Mouse (Mus musculus): ENCODE results near the gene Col4a4. TPM values are rescaled to one million over a fixed set of nuclear protein-coding genes. Genes with fewer than 3 reads are reported as not detected.

The Col4a4 gene
- total and polyA plus RNA-seq, 2 experiments from 2014 or later: 0.22 to 0.29 TPM

GRCm38 (mm10) chr1:82432919-82433648, 153.6 kb downstream of the Col4a4 start:
- no peaks in the 10 kb centered on the region for H3K9me3 ChIP-seq (ENCODE audit: low read length)
- no peak overlapping the region for H3K4me3 ChIP-seq (ENCODE audit: low read depth, low read length)
- TF ChIP-seq CTCF (IDR thresholded peaks at IDR 0.05; ENCODE audit: low read depth): peak; percentile 98
- peak; percentile 94 for ATAC-seq
- WGBS: 55% methylated on average over 15 of the region's 15 CpGs
- H3K36me3 ChIP-seq (ENCODE audit: insufficient read depth): no peaks in the 10 kb centered on the region
- no peaks in the 10 kb centered on the region; the same call in 1 of the 2 replicates for H3K4me1 ChIP-seq (ENCODE audit: insufficient read depth)
- H3K27me3 ChIP-seq (ENCODE audit: insufficient read depth, low read length): no peaks in the 10 kb centered on the region
- no peak overlapping the region for H3K27ac ChIP-seq (ENCODE audit: low read depth, low read length)
- no peak overlapping the region for H3K4me2 ChIP-seq (ENCODE audit: low read depth)
- no peak overlapping the region for H3K9ac ChIP-seq
- DNase-seq: peak; percentile 88

- H3K4me2 ChIP-seq (ENCODE audit: low read depth): no peak overlapping the region
- TF ChIP-seq CTCF (IDR thresholded peaks at IDR 0.05; ENCODE audit: low read depth): no peak
- ATAC-seq (no peak), DNase-seq (no peak)
- H3K27me3 ChIP-seq (ENCODE audit: insufficient read depth, low read length): no peaks in the 10 kb centered on the region
- no peak overlapping the region for H3K27ac ChIP-seq (ENCODE audit: low read depth, low read length)
- no peaks in the 10 kb centered on the region for H3K36me3 ChIP-seq (ENCODE audit: insufficient read depth)
- no peaks in the 10 kb centered on the region for H3K9me3 ChIP-seq (ENCODE audit: low read length)
- no peaks in the 10 kb centered on the region; the same call in 1 of the 2 replicates for H3K4me1 ChIP-seq (ENCODE audit: insufficient read depth)
- no peak overlapping the region for H3K4me3 ChIP-seq (ENCODE audit: low read depth, low read length)
- H3K9ac ChIP-seq: no peak overlapping the region
- 22% methylated on average over 1 of the region's 1 CpGs for WGBS
These were observed 157.6 kb downstream of the Col4a4 start for GRCm38 (mm10) chr1:82429061-82429460.

- Histone ChIP-seq H3K9me3 (ENCODE audit: low read length) (no peaks in the 10 kb centered on the region), H3K9ac (no peak overlapping the region), H3K27me3 (ENCODE audit: insufficient read depth, low read length) (no peaks in the 10 kb centered on the region), H3K4me2 (ENCODE audit: low read depth) (no peak overlapping the region), H3K36me3 (ENCODE audit: insufficient read depth) (no peaks in the 10 kb centered on the region), H3K4me1 (ENCODE audit: insufficient read depth) (no peaks in the 10 kb centered on the region), H3K27ac (ENCODE audit: low read depth, low read length) (no peak overlapping the region), H3K4me3 (ENCODE audit: low read depth, low read length) (no peak overlapping the region)
- 88% methylated on average over 5 of the region's 5 CpGs for WGBS
- ATAC-seq: no peak
- no peak for TF ChIP-seq CTCF (IDR thresholded peaks at IDR 0.05; ENCODE audit: low read depth)
- DNase-seq: no peak
These were observed 158.9 kb downstream of the Col4a4 start for GRCm38 (mm10) chr1:82427729-82428128.

- H3K27ac ChIP-seq (ENCODE audit: low read depth, low read length): no peak overlapping the region
- H3K36me3 ChIP-seq (ENCODE audit: insufficient read depth): no peaks in the 10 kb centered on the region
- H3K9me3 ChIP-seq (ENCODE audit: low read length): no peaks in the 10 kb centered on the region
- H3K9ac ChIP-seq: no peak overlapping the region
- no peak overlapping the region for H3K4me2 ChIP-seq (ENCODE audit: low read depth)
- no peak overlapping the region for H3K4me3 ChIP-seq (ENCODE audit: low read depth, low read length)
- no peak for TF ChIP-seq CTCF (IDR thresholded peaks at IDR 0.05; ENCODE audit: low read depth)
- ATAC-seq (no peak), DNase-seq (no peak)
- no peaks in the 10 kb centered on the region for H3K4me1 ChIP-seq (ENCODE audit: insufficient read depth)
- WGBS: 93% methylated on average over 4 of the region's 4 CpGs
- no peaks in the 10 kb centered on the region for H3K27me3 ChIP-seq (ENCODE audit: insufficient read depth, low read length)
These were observed 171.0 kb downstream of the Col4a4 start for GRCm38 (mm10) chr1:82415641-82416040.

GRCm38 (mm10) chr1:82414434-82415045, 172.1 kb downstream of the Col4a4 start:
- Histone ChIP-seq H3K9me3 (ENCODE audit: low read length) (no peaks in the 10 kb centered on the region), H3K9ac (no peak overlapping the region), H3K4me1 (ENCODE audit: insufficient read depth) (no peaks in the 10 kb centered on the region), H3K4me2 (ENCODE audit: low read depth) (no peak overlapping the region), H3K27ac (ENCODE audit: low read depth, low read length) (no peak overlapping the region), H3K4me3 (ENCODE audit: low read depth, low read length) (no peak overlapping the region), H3K36me3 (ENCODE audit: insufficient read depth) (no peaks in the 10 kb centered on the region), H3K27me3 (ENCODE audit: insufficient read depth, low read length) (no peaks in the 10 kb centered on the region)
- no peak for TF ChIP-seq CTCF (IDR thresholded peaks at IDR 0.05; ENCODE audit: low read depth)
- DNase-seq (no peak), ATAC-seq (no peak)
- WGBS: 94% methylated on average over 3 of the region's 3 CpGs

GRCm38 (mm10) chr1:82412085-82412484, 174.6 kb downstream of the Col4a4 start:
- H3K9me3 ChIP-seq (ENCODE audit: low read length): no peaks in the 10 kb centered on the region
- 75% methylated on average over 4 of the region's 4 CpGs for whole genome bisulfite sequencing
- no peak for DNase-seq
- no peak overlapping the region for H3K4me2 ChIP-seq (ENCODE audit: low read depth)
- no peak for ATAC-seq
- H3K27me3 ChIP-seq (ENCODE audit: insufficient read depth, low read length): no peaks in the 10 kb centered on the region
- no peak overlapping the region for H3K4me3 ChIP-seq (ENCODE audit: low read depth, low read length)
- no peak overlapping the region for H3K9ac ChIP-seq
- H3K27ac ChIP-seq (ENCODE audit: low read depth, low read length): no peak overlapping the region
- no peaks in the 10 kb centered on the region for H3K36me3 ChIP-seq (ENCODE audit: insufficient read depth)
- H3K4me1 ChIP-seq (ENCODE audit: insufficient read depth): no peaks in the 10 kb centered on the region
- no peak for TF ChIP-seq CTCF (IDR thresholded peaks at IDR 0.05; ENCODE audit: low read depth)

- no peaks in the 10 kb centered on the region for H3K36me3 ChIP-seq (ENCODE audit: insufficient read depth)
- WGBS: 74% methylated on average over 5 of the region's 5 CpGs
- no peaks in the 10 kb centered on the region for H3K27me3 ChIP-seq (ENCODE audit: insufficient read depth, low read length)
- no peak for TF ChIP-seq CTCF (IDR thresholded peaks at IDR 0.05; ENCODE audit: low read depth)
- no peak for DNase-seq
- no peak overlapping the region for H3K27ac ChIP-seq (ENCODE audit: low read depth, low read length)
- no peaks in the 10 kb centered on the region for H3K4me1 ChIP-seq (ENCODE audit: insufficient read depth)
- no peaks in the 10 kb centered on the region for H3K9me3 ChIP-seq (ENCODE audit: low read length)
- H3K4me2 ChIP-seq (ENCODE audit: low read depth): no peak overlapping the region
- no peak overlapping the region for H3K9ac ChIP-seq
- no peak overlapping the region for H3K4me3 ChIP-seq (ENCODE audit: low read depth, low read length)
- ATAC-seq: no peak
These were observed 175.1 kb downstream of the Col4a4 start for GRCm38 (mm10) chr1:82411521-82411920.
